Mouse (Mus musculus): ENCODE data around the gene Syt3.

DNA sequence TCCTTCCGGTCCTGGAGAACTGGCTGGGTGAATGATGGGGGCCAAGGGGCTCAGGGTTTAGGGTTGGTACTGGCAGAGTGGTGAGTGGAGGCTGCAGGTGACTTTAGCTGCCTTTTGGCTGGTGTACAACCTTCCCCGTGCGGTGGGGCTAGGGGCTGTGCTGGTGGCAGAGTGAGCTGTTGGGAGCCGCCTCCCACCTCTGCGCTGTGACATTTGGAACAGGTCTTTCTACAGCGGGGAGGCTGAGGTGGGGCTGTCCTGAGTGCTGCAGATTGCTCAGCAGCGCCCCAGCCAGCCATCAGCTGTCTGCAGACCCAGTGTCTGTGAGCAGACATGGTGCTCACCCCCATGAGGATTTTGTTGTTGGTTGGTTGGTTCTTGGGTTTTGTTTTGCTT is 61.6 kb downstream of the Syt3 start:
- TF ChIP-seq POLR2A (IDR thresholded peaks at IDR 0.05; ENCODE audit: insufficient read length, low read depth) = no peak
- no peak for TF ChIP-seq MYOG (IDR thresholded peaks at IDR 0.05; ENCODE audit: control insufficient read depth in 1 of 3, insufficient read depth in 1 of 3, insufficient read length in 2 of 3, low read depth in 2 of 3)
- no peak for TF ChIP-seq POLR2AphosphoS2 (IDR thresholded peaks at IDR 0.05; ENCODE audit: insufficient read length, low read depth)
- no peak for TF ChIP-seq MYOD1 (IDR thresholded peaks at IDR 0.05; ENCODE audit: control insufficient read depth in 1 of 3, insufficient read length in 2 of 3, low read depth in 2 of 3)
- no peak for TF ChIP-seq E2F4 (IDR thresholded peaks at IDR 0.05; ENCODE audit: insufficient read depth)
- TF ChIP-seq USF1 (IDR thresholded peaks at IDR 0.05; ENCODE audit: low read depth) = no peak
- no peak for TF ChIP-seq MAX (IDR thresholded peaks at IDR 0.05; ENCODE audit: low read depth)

Measured in myocyte (in vitro differentiated cells).